Mouse (Mus musculus) kidney, adult 11 months (tissue): Measurements from ENCODE around the gene Xrcc1.

Experiments
- DNase-seq: peaks from one replicate; pipeline ENCODE4 v3.0.0; 2022

Xrcc1 gene

GRCm38 (mm10) chr7:24530062-24530931 lies 15.8 kb upstream of the Xrcc1 start, which contains the start of gene Irgq:
Gene Irgq (plus strand): TSS chr7:24530689.
- peak; percentile 99 for DNase-seq

- peak; percentile 71 for DNase-seq
These were observed 14.7 kb upstream of the Xrcc1 start for GRCm38 (mm10) chr7:24531211-24531971.

- DNase-seq = no peak
These were observed 13.0 kb upstream of the Xrcc1 start for GRCm38 (mm10) chr7:24533031-24533571.

GRCm38 (mm10) chr7:24533806-24534205 lies 12.3 kb upstream of the Xrcc1 start:
- DNase-seq = no peak

GRCm38 (mm10) chr7:24534301-24534700 lies 11.8 kb upstream of the Xrcc1 start:
- DNase-seq = no peak

- no peak for DNase-seq
These were observed 9.0 kb upstream of the Xrcc1 start for GRCm38 (mm10) chr7:24537081-24537480.

GRCm38 (mm10) chr7:24537591-24537990 lies 8.5 kb upstream of the Xrcc1 start:
- DNase-seq = no peak

- no peak for DNase-seq
These were observed 7.9 kb upstream of the Xrcc1 start for GRCm38 (mm10) chr7:24538154-24538553.

GRCm38 (mm10) chr7:24538701-24539100 lies 7.4 kb upstream of the Xrcc1 start:
- DNase-seq = no peak

- DNase-seq = no peak
These were observed 6.4 kb upstream of the Xrcc1 start for GRCm38 (mm10) chr7:24539686-24540085.

- no peak for DNase-seq
These were observed 1.6 kb upstream of the Xrcc1 start for GRCm38 (mm10) chr7:24544506-24544905.

GRCm38 (mm10) chr7:24546634-24547389 lies 723 bp downstream of the Xrcc1 start:
- peak; percentile 100 for DNase-seq

GRCm38 (mm10) chr7:24547534-24548036 lies 1.5 kb downstream of the Xrcc1 start:
- DNase-seq = no peak

- no peak for DNase-seq
These were observed 6.1 kb downstream of the Xrcc1 start for GRCm38 (mm10) chr7:24551985-24552759.

- peak; percentile 60 for DNase-seq
These were observed 9.7 kb downstream of the Xrcc1 start for GRCm38 (mm10) chr7:24555786-24556185.

- no peak for DNase-seq
These were observed 15.4 kb downstream of the Xrcc1 start for GRCm38 (mm10) chr7:24561450-24561849.

- DNase-seq = no peak
These were observed 17.2 kb downstream of the Xrcc1 start for GRCm38 (mm10) chr7:24563191-24563836.

GRCm38 (mm10) chr7:24563837-24564206 lies 17.7 kb downstream of the Xrcc1 start:
- DNase-seq = no peak

GRCm38 (mm10) chr7:24564607-24565265 lies 18.6 kb downstream of the Xrcc1 start:
- DNase-seq = peak; percentile 53

GRCm38 (mm10) chr7:24565627-24566026 lies 19.5 kb downstream of the Xrcc1 start:
- DNase-seq = no peak

- DNase-seq = no peak
These were observed 20.1 kb downstream of the Xrcc1 start for GRCm38 (mm10) chr7:24566206-24566605.
